Mouse (Mus musculus): ENCODE measurements around the gene Mtrf1l. TPM values are rescaled to one million over a fixed set of nuclear protein-coding genes. Genes with fewer than 3 reads are reported as not detected.
A peak's percentile ranks its signal among the peaks of the same experiment; 100 is the strongest.

Mtrf1l gene
- polyA plus RNA-seq, 1 experiment, result 5.3 TPM

GRCm38 (mm10) chr10:5824779-5825178, 1.1 kb upstream of the Mtrf1l start:
- peak; percentile 46 for DNase-seq
- peaks cover under 1% of the 10 kb centered on the region for H3K36me3 ChIP-seq (ENCODE audit: control insufficient read depth, insufficient read depth, low read length)
- TF ChIP-seq CTCF (IDR thresholded peaks at IDR 0.05; ENCODE audit: borderline replicate concordance, control insufficient read depth, extremely low read depth, insufficient read depth, low read length, poor library complexity), result no peak
- TF ChIP-seq POLR2A (IDR thresholded peaks at IDR 0.05; ENCODE audit: control insufficient read depth, extremely low read depth, insufficient read depth, low read length, poor library complexity), result no peak
- H3K27ac ChIP-seq (ENCODE audit: control insufficient read depth, insufficient read depth, low read length), result no peak overlapping the region; the same call in 1 of the 2 replicates
- under 1% methylated on average over 3 of the region's 3 CpGs for WGBS
- no peak overlapping the region for H3K4me3 ChIP-seq (ENCODE audit: control insufficient read depth, insufficient read depth, low read length)
- no peaks in the 10 kb centered on the region for H3K27me3 ChIP-seq (ENCODE audit: control insufficient read depth, insufficient read depth, low read length)
- H3K4me1 ChIP-seq (replicated peaks; ENCODE audit: control insufficient read depth, insufficient read depth, low read length), result peaks cover 7% of the 10 kb centered on the region; the same call in 1 of the 2 replicates

GRCm38 (mm10) chr10:5823291-5823739, 395 bp downstream of the Mtrf1l start:
- Histone ChIP-seq H3K27ac (ENCODE audit: control insufficient read depth, insufficient read depth, low read length) (peak overlapping the region; percentile 32), H3K27me3 (ENCODE audit: control insufficient read depth, insufficient read depth, low read length) (no peaks in the 10 kb centered on the region), H3K4me3 (ENCODE audit: control insufficient read depth, insufficient read depth, low read length) (peak overlapping the region; percentile 80), H3K36me3 (ENCODE audit: control insufficient read depth, insufficient read depth, low read length) (peaks cover 16% of the 10 kb centered on the region), H3K4me1 (replicated peaks; ENCODE audit: control insufficient read depth, insufficient read depth, low read length) (peaks cover 7% of the 10 kb centered on the region; the same call in 1 of the 2 replicates)
- no peak for DNase-seq
- TF ChIP-seq CTCF (IDR thresholded peaks at IDR 0.05; ENCODE audit: borderline replicate concordance, control insufficient read depth, extremely low read depth, insufficient read depth, low read length, poor library complexity) (no peak), POLR2A (IDR thresholded peaks at IDR 0.05; ENCODE audit: control insufficient read depth, extremely low read depth, insufficient read depth, low read length, poor library complexity) (no peak)
- under 1% methylated on average over 37 of the region's 37 CpGs for WGBS

DNA sequence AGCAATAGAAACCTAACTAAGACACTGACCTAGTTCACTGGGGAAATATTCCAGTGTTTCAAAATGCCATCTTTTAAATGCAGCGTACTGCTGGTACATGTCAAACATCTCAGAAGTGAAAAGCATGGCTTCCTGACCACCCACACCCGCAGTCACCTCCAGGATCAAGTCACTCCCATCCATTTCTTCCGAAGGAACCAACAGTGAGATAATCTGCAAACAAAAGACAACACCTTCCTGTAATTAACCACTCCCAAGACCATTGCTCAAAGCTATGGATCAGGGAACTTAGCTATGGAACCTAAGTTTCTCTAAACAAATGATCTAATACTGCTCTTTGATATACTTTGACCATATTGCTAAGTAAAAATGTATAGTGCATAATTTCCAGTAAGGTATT, 4.9 kb downstream of the Mtrf1l start:
- peaks cover 60% of the 10 kb centered on the region for H3K36me3 ChIP-seq (ENCODE audit: control insufficient read depth, insufficient read depth, low read length)
- peaks cover 7% of the 10 kb centered on the region; the same call in 1 of the 2 replicates for H3K4me1 ChIP-seq (replicated peaks; ENCODE audit: control insufficient read depth, insufficient read depth, low read length)
- no peak overlapping the region for H3K4me3 ChIP-seq (ENCODE audit: control insufficient read depth, insufficient read depth, low read length)
- no peaks in the 10 kb centered on the region for H3K27me3 ChIP-seq (ENCODE audit: control insufficient read depth, insufficient read depth, low read length)
- DNase-seq, result no peak
- TF ChIP-seq POLR2A (IDR thresholded peaks at IDR 0.05; ENCODE audit: control insufficient read depth, extremely low read depth, insufficient read depth, low read length, poor library complexity) (no peak), CTCF (IDR thresholded peaks at IDR 0.05; ENCODE audit: borderline replicate concordance, control insufficient read depth, extremely low read depth, insufficient read depth, low read length, poor library complexity) (no peak)
- no peak overlapping the region for H3K27ac ChIP-seq (ENCODE audit: control insufficient read depth, insufficient read depth, low read length)
- WGBS, result 97% methylated on average over 3 of the region's 3 CpGs

GRCm38 (mm10) chr10:5815968-5816367, 7.7 kb downstream of the Mtrf1l start:
- WGBS, result 100% methylated on average over 2 of the region's 2 CpGs
- Histone ChIP-seq H3K4me1 (replicated peaks; ENCODE audit: control insufficient read depth, insufficient read depth, low read length) (no peaks in the 10 kb centered on the region), H3K27ac (ENCODE audit: control insufficient read depth, insufficient read depth, low read length) (no peak overlapping the region), H3K4me3 (ENCODE audit: control insufficient read depth, insufficient read depth, low read length) (no peak overlapping the region), H3K36me3 (ENCODE audit: control insufficient read depth, insufficient read depth, low read length) (peaks cover 83% of the 10 kb centered on the region), H3K27me3 (ENCODE audit: control insufficient read depth, insufficient read depth, low read length) (no peaks in the 10 kb centered on the region)
- TF ChIP-seq POLR2A (IDR thresholded peaks at IDR 0.05; ENCODE audit: control insufficient read depth, extremely low read depth, insufficient read depth, low read length, poor library complexity) (no peak), CTCF (IDR thresholded peaks at IDR 0.05; ENCODE audit: borderline replicate concordance, control insufficient read depth, extremely low read depth, insufficient read depth, low read length, poor library complexity) (no peak)
- DNase-seq, result no peak

- no peak for DNase-seq
- H3K4me3 ChIP-seq (ENCODE audit: control insufficient read depth, insufficient read depth, low read length), result no peak overlapping the region
- H3K36me3 ChIP-seq (ENCODE audit: control insufficient read depth, insufficient read depth, low read length), result peaks cover 72% of the 10 kb centered on the region
- 96% methylated on average over 11 of the region's 11 CpGs for WGBS
- no peaks in the 10 kb centered on the region for H3K4me1 ChIP-seq (replicated peaks; ENCODE audit: control insufficient read depth, insufficient read depth, low read length)
- H3K27me3 ChIP-seq (ENCODE audit: control insufficient read depth, insufficient read depth, low read length), result no peaks in the 10 kb centered on the region
- H3K27ac ChIP-seq (ENCODE audit: control insufficient read depth, insufficient read depth, low read length), result no peak overlapping the region
- TF ChIP-seq POLR2A (IDR thresholded peaks at IDR 0.05; ENCODE audit: control insufficient read depth, extremely low read depth, insufficient read depth, low read length, poor library complexity) (no peak), CTCF (IDR thresholded peaks at IDR 0.05; ENCODE audit: borderline replicate concordance, control insufficient read depth, extremely low read depth, insufficient read depth, low read length, poor library complexity) (no peak)
These were observed 10.0 kb downstream of the Mtrf1l start for GRCm38 (mm10) chr10:5813724-5814123.

- Histone ChIP-seq H3K4me3 (ENCODE audit: control insufficient read depth, insufficient read depth, low read length) (no peak overlapping the region), H3K27me3 (ENCODE audit: control insufficient read depth, insufficient read depth, low read length) (no peaks in the 10 kb centered on the region), H3K36me3 (ENCODE audit: control insufficient read depth, insufficient read depth, low read length) (peaks cover 12% of the 10 kb centered on the region), H3K27ac (ENCODE audit: control insufficient read depth, insufficient read depth, low read length) (no peak overlapping the region), H3K4me1 (replicated peaks; ENCODE audit: control insufficient read depth, insufficient read depth, low read length) (peaks cover 11% of the 10 kb centered on the region)
- WGBS, result 28% methylated on average over 2 of the region's 2 CpGs
- TF ChIP-seq POLR2A (IDR thresholded peaks at IDR 0.05; ENCODE audit: control insufficient read depth, extremely low read depth, insufficient read depth, low read length, poor library complexity), result no peak
- no peak for TF ChIP-seq CTCF (IDR thresholded peaks at IDR 0.05; ENCODE audit: borderline replicate concordance, control insufficient read depth, extremely low read depth, insufficient read depth, low read length, poor library complexity)
- no peak for DNase-seq
These were observed 16.0 kb downstream of the Mtrf1l start for GRCm38 (mm10) chr10:5807683-5808082.

DNA sequence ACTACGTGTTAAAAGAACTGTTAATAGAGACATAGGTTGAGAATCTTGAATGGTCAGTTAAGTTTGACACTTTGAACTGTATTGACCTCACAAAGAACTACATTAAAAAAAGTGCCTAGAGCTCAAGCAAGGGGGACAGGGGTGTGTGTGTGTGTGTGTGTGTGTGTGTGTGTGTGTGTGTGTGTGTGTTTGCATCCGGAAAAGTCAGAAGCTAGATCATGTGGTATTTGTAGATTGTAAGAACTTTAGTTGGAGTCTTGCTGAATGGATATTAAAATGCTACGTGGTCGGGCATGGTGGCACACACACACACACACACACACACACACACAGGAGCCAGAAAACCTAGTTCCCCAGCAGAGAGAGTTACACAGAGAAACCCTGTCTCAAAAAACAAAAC, 16.7 kb downstream of the Mtrf1l start:
- H3K36me3 ChIP-seq (ENCODE audit: control insufficient read depth, insufficient read depth, low read length), result peaks cover 7% of the 10 kb centered on the region
- H3K4me1 ChIP-seq (replicated peaks; ENCODE audit: control insufficient read depth, insufficient read depth, low read length), result peaks cover 12% of the 10 kb centered on the region
- no peaks in the 10 kb centered on the region for H3K27me3 ChIP-seq (ENCODE audit: control insufficient read depth, insufficient read depth, low read length)
- 28% methylated on average over 4 of the region's 4 CpGs for WGBS
- H3K27ac ChIP-seq (ENCODE audit: control insufficient read depth, insufficient read depth, low read length), result no peak overlapping the region
- no peak overlapping the region for H3K4me3 ChIP-seq (ENCODE audit: control insufficient read depth, insufficient read depth, low read length)
- TF ChIP-seq POLR2A (IDR thresholded peaks at IDR 0.05; ENCODE audit: control insufficient read depth, extremely low read depth, insufficient read depth, low read length, poor library complexity) (no peak), CTCF (IDR thresholded peaks at IDR 0.05; ENCODE audit: borderline replicate concordance, control insufficient read depth, extremely low read depth, insufficient read depth, low read length, poor library complexity) (no peak)
- no peak for DNase-seq

Data from thymus, adult 2 months (tissue).